Mouse (Mus musculus): ENCODE measurements around the gene Slc24a1.

DNA sequence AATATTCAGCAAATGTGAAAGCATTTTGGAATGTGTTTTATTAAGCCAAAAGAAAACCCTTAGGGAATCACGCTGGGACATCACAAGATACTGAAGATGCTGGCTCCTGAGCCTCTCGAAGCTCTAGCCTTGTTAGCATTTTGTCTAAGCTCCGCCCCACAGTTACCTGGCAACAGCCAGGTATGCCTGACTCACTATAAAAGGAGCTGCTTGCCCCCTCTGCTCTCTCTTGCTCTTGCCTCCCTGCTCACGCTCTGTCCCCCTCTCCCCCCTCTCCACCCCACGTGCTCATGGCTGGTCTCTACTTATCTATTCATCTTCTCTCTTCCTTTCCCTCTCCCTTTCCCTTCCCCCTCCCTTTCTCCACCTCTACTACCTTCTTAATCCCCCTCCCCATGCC lies 648 bp upstream of the Slc24a1 start:
- no peak for TF ChIP-seq CTCF (IDR thresholded peaks at IDR 0.05; ENCODE audit: control insufficient read depth, insufficient read depth, insufficient read length)
- no peak for TF ChIP-seq USF1 (IDR thresholded peaks at IDR 0.05; ENCODE audit: low read depth)
- TF ChIP-seq MAX (IDR thresholded peaks at IDR 0.05), result no peak
- no peak for TF ChIP-seq MYOD1 (IDR thresholded peaks at IDR 0.05; ENCODE audit: control insufficient read depth, insufficient read length, low read depth)

Data from C2C12 (cell line).